21 mouse cellular contexts compared by ENCODE assay signal in the genomic region with DNA sequence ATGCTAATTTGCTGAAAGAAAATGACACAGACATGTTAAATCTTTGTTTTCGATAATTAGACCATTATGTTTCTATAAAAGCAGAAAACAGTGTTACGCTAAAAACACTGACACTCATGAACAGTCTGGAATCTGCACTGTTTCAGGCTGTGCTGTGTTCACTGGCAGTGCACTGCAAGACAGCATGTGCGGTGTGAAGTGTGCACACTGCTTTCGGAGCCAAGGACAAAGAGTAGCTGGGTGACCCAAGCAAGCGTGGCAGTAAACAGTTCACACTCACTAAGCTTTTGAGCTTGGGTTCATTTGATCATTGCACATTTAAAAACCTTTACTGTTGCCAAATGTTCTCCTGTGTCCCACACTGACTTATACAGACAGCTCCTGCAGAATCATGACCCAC. TPM values are rescaled to one million over a fixed set of nuclear protein-coding genes. Genes with fewer than 3 reads are reported as not detected.
DNase-seq lines count a peak whose midpoint lies in the region; ATAC-seq and TF ChIP-seq lines count a peak whose summit lies in the region.
"Had no signal": no experiment of that assay in that cellular context is flagged by ENCODE, and none has a peak within 500 bp of the region (broad histone marks: within the 10 kb centered on the region; RNA-seq: fewer than 3 reads in every experiment).

No protein-coding gene starts in this region.

- no peaks in the 10 kb centered on the region for H3K27me3 ChIP-seq in hindbrain, embryonic 15.5 days
- H3K27me3 ChIP-seq in hindbrain, embryonic 16.5 days (replicated peaks; ENCODE audit: control insufficient read depth, insufficient read depth, low read length) = no peaks in the 10 kb centered on the region
- no peaks in the 10 kb centered on the region for H3K27me3 ChIP-seq in kidney, embryonic 14.5 days (ENCODE audit: control insufficient read depth, insufficient read depth, low read length)
- H3K27me3 ChIP-seq in midbrain, postnatal 0 days (ENCODE audit: insufficient read depth, low read length) = no peaks in the 10 kb centered on the region
- H3K27me3 ChIP-seq in midbrain, embryonic 14.5 days (ENCODE audit: control insufficient read depth, insufficient read depth, low read length) = no peaks in the 10 kb centered on the region
- H3K27me3 ChIP-seq: heart, embryonic 15.5 days; liver, embryonic 15.5 days had no signal

- no peak for TF ChIP-seq CTCF in midbrain, postnatal 0 days (IDR thresholded peaks at IDR 0.05)

- peak; percentile 54 to 61 for DNase-seq in kidney, postnatal 36 days
- DNase-seq in midbrain, postnatal 0 days (ENCODE audit: low spot score) = no peak
- no peak for DNase-seq in midbrain, embryonic 14.5 days
- DNase-seq in adrenal gland, adult 8-10 months = no peak
- DNase-seq: adrenal gland, adult 2 months; B cell, adult 2 months; cerebellum, adult 9-11 months; gastrocnemius, postnatal 10 days; heart, adult 2 months; heart, postnatal 4 days; layer of hippocampus, adult 9-11 months; retina, postnatal 1 day; thymus, adult 2 months had no signal

- no peak overlapping the region for H3K9ac ChIP-seq in hindbrain, embryonic 15.5 days
- no peak overlapping the region for H3K9ac ChIP-seq in hindbrain, embryonic 16.5 days (ENCODE audit: low read depth, low read length)
- H3K9ac ChIP-seq in kidney, embryonic 14.5 days (ENCODE audit: low read depth, low read length) = no peak overlapping the region
- H3K9ac ChIP-seq in midbrain, postnatal 0 days (replicated peaks; ENCODE audit: low read length, poor library complexity, severe bottlenecking) = no peak overlapping the region
- H3K9ac ChIP-seq in midbrain, embryonic 14.5 days (replicated peaks; ENCODE audit: low read length) = no peak overlapping the region
- H3K9ac ChIP-seq: heart, embryonic 15.5 days; liver, embryonic 15.5 days had no signal

- 0 out of 2 replicates have a peak, but pooled peaks have one; percentile 45 for ATAC-seq in hindbrain, embryonic 15.5 days (ENCODE audit: low FRiP score, low read depth)
- ATAC-seq in hindbrain, embryonic 16.5 days = no peak
- ATAC-seq in kidney, embryonic 14.5 days (ENCODE audit: low FRiP score, low TSS enrichment) = no peak
- peak; percentile 50; the same call in 1 of the 2 replicates for ATAC-seq in midbrain, postnatal 0 days (ENCODE audit: low FRiP score)
- no peak for ATAC-seq in midbrain, embryonic 14.5 days (ENCODE audit: low FRiP score, low TSS enrichment)

- no peak overlapping the region for H3K4me2 ChIP-seq in hindbrain, embryonic 15.5 days
- H3K4me2 ChIP-seq in hindbrain, embryonic 16.5 days (ENCODE audit: low read length) = no peak overlapping the region
- H3K4me2 ChIP-seq in kidney, embryonic 14.5 days (replicated peaks; ENCODE audit: low read depth, low read length) = no peak overlapping the region
- H3K4me2 ChIP-seq in midbrain, postnatal 0 days (ENCODE audit: low read depth, low read length, poor library complexity, severe bottlenecking) = no peak overlapping the region
- no peak overlapping the region for H3K4me2 ChIP-seq in midbrain, embryonic 14.5 days (ENCODE audit: low read length)
- H3K4me2 ChIP-seq: heart, embryonic 15.5 days; liver, embryonic 15.5 days had no signal

- no peak overlapping the region for H3K4me3 ChIP-seq in hindbrain, embryonic 15.5 days
- H3K4me3 ChIP-seq in hindbrain, embryonic 16.5 days (ENCODE audit: low read length) = no peak overlapping the region
- H3K4me3 ChIP-seq in kidney, embryonic 14.5 days (ENCODE audit: low read length) = no peak overlapping the region
- no peak overlapping the region for H3K4me3 ChIP-seq in midbrain, postnatal 0 days (ENCODE audit: low read depth, low read length)
- no peak overlapping the region for H3K4me3 ChIP-seq in midbrain, embryonic 14.5 days (replicated peaks; ENCODE audit: low read depth, low read length)
- H3K4me3 ChIP-seq: heart, adult 2 months; heart, embryonic 15.5 days; left cerebral cortex, adult 2 months; liver, embryonic 15.5 days; midbrain, embryonic 10.5 days had no signal

- H3K36me3 ChIP-seq in hindbrain, embryonic 15.5 days = no peaks in the 10 kb centered on the region
- H3K36me3 ChIP-seq in hindbrain, embryonic 16.5 days (ENCODE audit: control insufficient read depth, insufficient read depth, low read length) = no peaks in the 10 kb centered on the region
- H3K36me3 ChIP-seq in kidney, embryonic 14.5 days (ENCODE audit: control insufficient read depth, insufficient read depth, low read length) = no peaks in the 10 kb centered on the region
- no peaks in the 10 kb centered on the region for H3K36me3 ChIP-seq in midbrain, postnatal 0 days (ENCODE audit: insufficient read depth, low read length)
- H3K36me3 ChIP-seq in midbrain, embryonic 14.5 days (ENCODE audit: control insufficient read depth, insufficient read depth, low read length) = no peaks in the 10 kb centered on the region
- H3K36me3 ChIP-seq: heart, embryonic 15.5 days; liver, embryonic 15.5 days; midbrain, embryonic 10.5 days had no signal

- WGBS in hindbrain, embryonic 15.5 days = 76% methylated on average over 5 of the region's 5 CpGs
- WGBS in hindbrain, embryonic 16.5 days = 65% methylated on average over 5 of the region's 5 CpGs
- 85% methylated on average over 5 of the region's 5 CpGs for WGBS in kidney, embryonic 14.5 days
- 81% methylated on average over 5 of the region's 5 CpGs for WGBS in midbrain, postnatal 0 days
- WGBS in midbrain, embryonic 14.5 days = 83% methylated on average over 5 of the region's 5 CpGs

- H3K9me3 ChIP-seq in hindbrain, embryonic 15.5 days = no peaks in the 10 kb centered on the region
- H3K9me3 ChIP-seq in hindbrain, embryonic 16.5 days (ENCODE audit: control insufficient read depth, low read length) = no peaks in the 10 kb centered on the region
- no peaks in the 10 kb centered on the region for H3K9me3 ChIP-seq in kidney, embryonic 14.5 days (ENCODE audit: control insufficient read depth, low read length)
- no peaks in the 10 kb centered on the region for H3K9me3 ChIP-seq in midbrain, postnatal 0 days (ENCODE audit: low read length)
- H3K9me3 ChIP-seq in midbrain, embryonic 14.5 days (ENCODE audit: control insufficient read depth, low read length) = no peaks in the 10 kb centered on the region
- H3K9me3 ChIP-seq: heart, embryonic 15.5 days; liver, embryonic 15.5 days; midbrain, embryonic 10.5 days had no signal

- H3K4me1 ChIP-seq in hindbrain, embryonic 15.5 days (replicated peaks) = no peaks in the 10 kb centered on the region
- no peaks in the 10 kb centered on the region; the same call in 1 of the 2 replicates for H3K4me1 ChIP-seq in hindbrain, embryonic 16.5 days (ENCODE audit: control insufficient read depth, insufficient read depth, low read depth, low read length)
- H3K4me1 ChIP-seq in kidney, embryonic 14.5 days (ENCODE audit: control insufficient read depth, insufficient read depth, low read length) = peaks cover 35% of the 10 kb centered on the region
- no peaks in the 10 kb centered on the region for H3K4me1 ChIP-seq in midbrain, postnatal 0 days (ENCODE audit: insufficient read depth, low read length)
- no peaks in the 10 kb centered on the region for H3K4me1 ChIP-seq in midbrain, embryonic 14.5 days (ENCODE audit: control insufficient read depth, insufficient read depth, low read length)

- H3K27ac ChIP-seq in hindbrain, embryonic 15.5 days (replicated peaks) = no peak overlapping the region
- no peak overlapping the region for H3K27ac ChIP-seq in hindbrain, embryonic 16.5 days (ENCODE audit: low read depth, low read length)
- no peak overlapping the region for H3K27ac ChIP-seq in kidney, embryonic 14.5 days (ENCODE audit: low read depth, low read length)
- H3K27ac ChIP-seq in midbrain, postnatal 0 days (ENCODE audit: low read depth, low read length) = no peak overlapping the region
- no peak overlapping the region for H3K27ac ChIP-seq in midbrain, embryonic 14.5 days (replicated peaks; ENCODE audit: low read depth, low read length)
- H3K27ac ChIP-seq: heart, adult 2 months; heart, embryonic 15.5 days; left cerebral cortex, adult 2 months; liver, embryonic 15.5 days; macrophage; midbrain, embryonic 10.5 days had no signal

RNA-seq across cellular contexts. Expression of a gene that starts 32.2 kb away (rescaled TPM):
- polyA plus RNA-seq in hindbrain, embryonic 15.5 days (2015; fragmentation: Nextera tagmentation; extraction: Ambion mirVana) = 7.4 and 7.6 TPM in 2 replicates
- polyA plus RNA-seq in hindbrain, embryonic 16.5 days (2015; fragmentation: Nextera tagmentation; extraction: Ambion mirVana) = 7.5 and 8.6 TPM in 2 replicates
- polyA plus RNA-seq in kidney, embryonic 14.5 days (2014; fragmentation: Nextera tagmentation; extraction: Ambion mirVana) = 12.5 and 20.3 TPM in 2 replicates
- total RNA-seq in midbrain, postnatal 0 days (2014; rRNA removed) = 33.3 and 38.7 TPM in 2 replicates
- polyA plus RNA-seq in midbrain, postnatal 0 days (2015; fragmentation: Nextera tagmentation; extraction: Ambion mirVana) = 4.7 and 4.9 TPM in 2 replicates
- polyA plus RNA-seq in midbrain, embryonic 14.5 days (2014; fragmentation: Nextera tagmentation; extraction: Ambion mirVana) = 3.8 and 4.4 TPM in 2 replicates
- total RNA-seq in adrenal gland, adult 8-10 months (2022) = 100 to 1,000 TPM in 1 of 4 experiments, 10 to 100 TPM in 3; 52.3 to 101 (median 81.1) TPM

Comparison
In these comparisons a context has a peak if more than half of its experiments do, and no peak if none do; other contexts are left out.
1. ATAC-seq: peak in hindbrain, embryonic 15.5 days (single experiment) and midbrain, postnatal 0 days (single experiment); none in hindbrain, embryonic 16.5 days (single experiment), kidney, embryonic 14.5 days (single experiment) and midbrain, embryonic 14.5 days (single experiment).
2. DNase-seq: peak in kidney, postnatal 36 days (2 of 2); none in midbrain, postnatal 0 days (single experiment), midbrain, embryonic 14.5 days (single experiment) and adrenal gland, adult 8-10 months (single experiment).